Mouse (Mus musculus): ENCODE results near the gene Micu1.

DNA sequence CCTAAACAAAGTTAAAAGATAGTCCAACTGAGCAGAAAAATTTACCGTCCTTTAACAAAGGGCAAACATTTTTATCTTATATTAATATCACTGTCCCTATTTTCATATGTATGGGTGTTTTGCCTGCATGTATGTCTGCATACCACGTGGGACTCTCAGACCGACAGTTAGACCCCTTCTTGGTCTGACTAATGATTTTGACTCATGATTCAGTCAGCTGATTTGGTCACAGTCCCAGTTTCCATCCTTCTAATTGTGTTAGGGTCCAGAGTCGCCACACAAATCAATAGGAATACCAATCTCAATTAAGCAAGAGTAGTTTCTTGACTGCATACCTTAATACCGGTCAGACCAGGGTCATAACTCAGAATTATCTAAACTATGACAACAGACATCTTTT lies 118.6 kb downstream of the Micu1 start:
- TF ChIP-seq CTCF (IDR thresholded peaks at IDR 0.05; ENCODE audit: borderline replicate concordance, insufficient read depth, low read depth, low read length) (no peak), POLR2A (IDR thresholded peaks at IDR 0.05; ENCODE audit: borderline replicate concordance, insufficient read depth, low read length) (no peak)

All from cerebellum, adult 2 months (tissue).